Mouse (Mus musculus): Measurements from ENCODE around the gene Kcnq1.

Kcnq1 gene

GRCm38 (mm10) chr7:143373265-143373664, 267.1 kb downstream of the Kcnq1 start:
- no peak for DNase-seq

- no peak for DNase-seq
These were observed 269.8 kb downstream of the Kcnq1 start for GRCm38 (mm10) chr7:143375945-143376344.

GRCm38 (mm10) chr7:143380466-143381073, 274.4 kb downstream of the Kcnq1 start:
- DNase-seq: no peak

DNA sequence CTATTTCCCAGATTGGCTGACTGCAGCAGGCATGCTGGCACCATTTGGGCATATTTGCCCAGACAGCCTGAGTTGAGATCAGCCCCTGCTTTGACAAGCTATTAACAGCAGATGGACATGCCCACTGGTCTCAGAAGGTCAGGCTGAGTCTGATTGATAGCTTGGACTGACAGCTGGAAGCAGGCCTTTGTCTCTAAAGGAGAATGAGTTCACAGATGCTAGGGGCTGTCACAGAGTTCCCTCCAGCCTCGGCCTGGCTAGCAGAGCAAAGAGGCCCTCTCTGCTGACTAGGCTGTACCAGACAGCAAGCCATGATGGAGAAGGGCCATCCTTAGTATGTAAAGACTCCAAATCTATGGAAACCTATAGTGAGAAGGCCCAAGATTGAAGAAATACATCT, 280.5 kb downstream of the Kcnq1 start:
- no peak for DNase-seq

- DNase-seq: peak; percentile 79
These were observed 282.9 kb downstream of the Kcnq1 start for GRCm38 (mm10) chr7:143388783-143389695.

- DNase-seq: no peak
These were observed 283.7 kb downstream of the Kcnq1 start for GRCm38 (mm10) chr7:143389860-143390259.

DNA sequence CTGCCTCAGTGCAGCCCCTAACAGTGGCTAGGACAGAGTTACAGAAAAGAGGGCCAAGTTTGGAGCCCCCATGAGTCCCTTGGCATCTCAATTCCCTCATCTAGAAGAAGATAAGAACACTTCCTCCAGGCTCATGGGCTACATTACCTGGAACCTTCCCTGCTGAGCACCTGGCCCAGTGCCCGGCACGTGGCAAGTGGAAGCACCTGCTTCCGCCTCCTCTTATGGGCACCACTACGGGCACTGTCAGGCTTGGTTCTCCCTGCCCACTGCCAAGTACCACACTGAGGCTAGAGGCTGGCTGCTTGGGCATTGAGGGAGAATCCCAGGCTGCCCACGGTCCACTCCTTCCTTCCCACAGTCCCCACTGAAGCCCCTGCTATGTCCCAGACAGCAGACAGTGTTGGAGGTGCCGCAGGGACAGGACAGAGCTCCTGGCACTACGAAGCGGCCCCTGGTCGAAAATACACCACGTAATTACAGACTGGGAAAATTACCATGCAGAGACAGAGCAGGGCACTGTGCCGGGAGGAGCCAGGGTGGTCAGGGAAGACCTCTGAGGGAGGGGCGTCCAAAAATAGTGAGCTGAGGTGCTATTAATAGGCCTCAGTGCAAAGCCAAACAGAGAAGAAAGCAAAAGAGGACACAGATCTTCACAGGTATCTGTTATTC, 284.3 kb downstream of the Kcnq1 start:
- DNase-seq: peak; percentile 58

GRCm38 (mm10) chr7:143395113-143395563, 289.0 kb downstream of the Kcnq1 start:
- peak; percentile 45 for DNase-seq

GRCm38 (mm10) chr7:143399756-143400155, 293.6 kb downstream of the Kcnq1 start:
- no peak for DNase-seq

DNA sequence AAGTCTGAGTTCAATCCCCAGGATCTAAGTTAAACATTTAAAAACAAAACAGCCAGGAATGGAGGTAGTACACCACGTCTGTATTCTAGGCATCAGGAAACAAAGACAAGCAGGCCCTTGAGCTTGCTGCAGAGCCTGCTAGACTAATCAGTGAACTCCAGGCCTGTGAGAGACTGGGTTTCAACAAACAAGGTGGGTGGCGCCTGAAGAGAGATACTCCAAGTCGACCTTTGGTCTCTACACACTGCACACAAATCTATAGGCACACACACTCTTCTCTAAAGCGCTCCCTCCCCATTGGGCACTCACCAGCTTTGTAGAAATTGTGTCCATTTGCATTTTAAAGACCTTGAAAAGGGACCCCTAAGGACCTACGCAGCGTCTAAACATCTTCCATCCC, 294.4 kb downstream of the Kcnq1 start:
- DNase-seq: no peak

GRCm38 (mm10) chr7:143401429-143402016, 295.4 kb downstream of the Kcnq1 start:
- DNase-seq: no peak

GRCm38 (mm10) chr7:143404296-143404695, 298.1 kb downstream of the Kcnq1 start:
- DNase-seq: no peak

GRCm38 (mm10) chr7:143407931-143408501, 301.9 kb downstream of the Kcnq1 start:
- peak; percentile 39 for DNase-seq

DNA sequence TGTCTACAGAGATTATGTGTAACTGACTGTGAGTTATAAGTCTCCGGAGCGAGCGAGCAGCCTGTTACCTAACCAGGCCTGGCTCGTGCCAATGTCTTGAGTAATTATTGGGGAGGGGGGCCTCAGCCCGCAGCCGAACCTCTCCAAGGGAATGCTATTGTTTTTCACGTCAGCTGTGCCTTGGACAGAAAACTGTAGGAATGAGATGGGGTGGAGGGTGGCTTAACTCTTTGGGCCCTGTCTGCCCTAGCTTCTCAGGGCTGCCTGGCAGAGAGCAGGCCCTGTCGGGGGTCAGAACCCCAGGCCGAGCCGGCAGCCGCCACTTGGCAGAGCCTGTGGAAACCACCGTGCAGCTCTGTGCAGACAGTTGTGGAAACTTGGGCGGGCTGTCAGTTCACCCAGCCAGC, 302.5 kb downstream of the Kcnq1 start:
- peak; percentile 58 for DNase-seq

DNA sequence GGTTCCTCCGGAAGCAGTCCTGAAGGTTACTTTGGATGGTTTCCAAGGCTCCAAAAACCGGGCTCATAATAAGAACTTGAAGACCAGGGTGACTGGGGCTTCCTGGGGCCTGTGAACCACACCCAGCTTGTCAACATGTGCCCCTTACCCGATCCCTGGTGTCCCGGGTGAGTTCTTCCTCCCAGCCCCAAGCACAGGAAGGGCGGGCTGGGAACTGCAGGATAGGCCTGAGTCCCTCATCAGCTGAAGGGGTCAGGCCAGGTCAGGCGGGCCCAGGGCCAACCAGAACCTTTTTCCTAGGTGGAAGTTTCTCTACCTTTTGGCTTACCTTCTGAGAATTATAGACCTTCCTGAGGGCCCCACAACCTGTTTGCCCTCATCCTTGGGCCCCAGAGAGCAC, 306.4 kb downstream of the Kcnq1 start:
- no peak for DNase-seq

GRCm38 (mm10) chr7:143415070-143415469, 308.9 kb downstream of the Kcnq1 start:
- DNase-seq: no peak

DNA sequence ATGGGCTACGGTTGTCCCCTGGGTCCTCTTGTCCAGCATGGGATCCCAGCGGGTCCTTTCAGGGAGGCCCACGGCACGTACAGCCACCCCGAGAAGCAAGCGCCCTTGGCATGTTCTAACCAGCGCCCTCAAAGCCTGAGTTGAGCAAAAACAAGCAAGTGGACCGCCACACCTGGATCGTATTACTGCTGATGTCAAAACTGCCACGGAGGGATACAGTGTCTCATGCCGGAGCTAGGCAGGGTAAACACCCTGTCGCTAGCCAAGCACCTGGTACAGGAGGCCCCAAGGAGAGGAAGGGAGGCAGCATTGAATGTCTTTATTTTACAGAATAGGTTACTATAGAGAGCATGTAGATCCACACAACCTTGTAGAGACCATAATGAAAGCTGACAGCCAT, 310.2 kb downstream of the Kcnq1 start:
- DNase-seq: no peak

GRCm38 (mm10) chr7:143417875-143418274, 311.7 kb downstream of the Kcnq1 start:
- DNase-seq: no peak

- no peak for DNase-seq
These were observed 313.5 kb downstream of the Kcnq1 start for GRCm38 (mm10) chr7:143419585-143420160.

GRCm38 (mm10) chr7:143428142-143428813, 322.1 kb downstream of the Kcnq1 start:
- DNase-seq: no peak

DNA sequence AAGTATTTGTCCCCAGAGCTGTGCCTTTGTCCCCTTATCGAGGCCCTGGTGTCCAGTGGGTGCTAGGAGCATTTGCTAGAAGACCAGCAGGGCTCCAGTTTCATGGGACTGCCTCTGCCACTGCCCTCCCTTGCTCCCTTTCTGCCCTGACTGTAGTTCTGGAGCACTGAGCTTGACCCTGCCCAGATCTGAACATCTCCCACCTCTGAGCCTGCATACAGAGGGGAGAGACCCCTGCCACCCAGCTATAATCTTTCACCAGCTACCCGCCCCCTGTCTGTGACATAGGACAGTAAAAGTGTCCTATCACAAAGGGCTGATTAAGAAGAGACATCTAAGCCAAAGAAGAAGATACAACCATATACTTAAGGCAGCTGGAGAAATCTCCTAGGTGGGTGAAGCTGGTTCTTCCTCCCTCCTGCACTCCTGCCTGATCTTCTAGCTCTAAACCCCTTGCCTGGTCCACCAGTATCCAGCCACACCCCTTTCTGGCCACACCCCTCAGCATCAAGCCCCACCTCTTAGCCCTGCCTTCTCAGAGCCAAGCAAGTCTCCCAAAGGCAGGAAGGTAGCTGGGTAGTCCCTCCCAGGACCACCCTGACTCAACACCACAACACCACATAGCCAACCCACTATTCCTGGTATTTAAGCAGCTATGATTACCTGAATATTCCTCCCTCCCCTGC, 322.8 kb downstream of the Kcnq1 start:
- no peak for DNase-seq

Measured in lung, postnatal 14 days (tissue).